Mouse (Mus musculus): ENCODE results near the gene Cfap97d2. TPM values are rescaled to one million over a fixed set of nuclear protein-coding genes. Genes with fewer than 3 reads are reported as not detected.

The Cfap97d2 gene
- polyA plus RNA-seq, 1 experiment: not detected

GRCm38 (mm10) chr8:13694735-13695134, 11.0 kb upstream of the Cfap97d2 start:
- 38% methylated on average over 12 of the region's 12 CpGs for WGBS
- TF ChIP-seq POLR2A (IDR thresholded peaks at IDR 0.05; ENCODE audit: insufficient read depth, low read depth, low read length) (no peak), CTCF (IDR thresholded peaks at IDR 0.05; ENCODE audit: insufficient read depth, low read depth, low read length) (no peak)

GRCm38 (mm10) chr8:13695203-13695867, 10.4 kb upstream of the Cfap97d2 start:
- TF ChIP-seq POLR2A (IDR thresholded peaks at IDR 0.05; ENCODE audit: insufficient read depth, low read depth, low read length): no peak
- TF ChIP-seq CTCF (IDR thresholded peaks at IDR 0.05; ENCODE audit: insufficient read depth, low read depth, low read length): no peak
- 68% methylated on average over 10 of the region's 10 CpGs for WGBS
- peaks cover 30% of the 10 kb centered on the region for H3K4me1 ChIP-seq (ENCODE audit: control insufficient read depth, insufficient read depth, low read length)
- H3K4me3 ChIP-seq (ENCODE audit: insufficient read depth, low read depth, low read length): no peak overlapping the region
- no peak overlapping the region for H3K27ac ChIP-seq (ENCODE audit: insufficient read depth, low read depth, low read length)

More at GRCm38 (mm10) chr8:13694735-13695134, 11.0 kb upstream of the Cfap97d2 start:
- H3K4me3 ChIP-seq (ENCODE audit: insufficient read depth, low read depth, low read length): no peak overlapping the region
- H3K27ac ChIP-seq (ENCODE audit: insufficient read depth, low read depth, low read length): no peak overlapping the region
- peaks cover 30% of the 10 kb centered on the region for H3K4me1 ChIP-seq (ENCODE audit: control insufficient read depth, insufficient read depth, low read length)

GRCm38 (mm10) chr8:13696157-13696556, 9.5 kb upstream of the Cfap97d2 start:
- WGBS: 54% methylated on average over 4 of the region's 4 CpGs
- no peak overlapping the region for H3K4me3 ChIP-seq (ENCODE audit: insufficient read depth, low read depth, low read length)
- no peak overlapping the region for H3K27ac ChIP-seq (ENCODE audit: insufficient read depth, low read depth, low read length)
- no peak for TF ChIP-seq CTCF (IDR thresholded peaks at IDR 0.05; ENCODE audit: insufficient read depth, low read depth, low read length)
- TF ChIP-seq POLR2A (IDR thresholded peaks at IDR 0.05; ENCODE audit: insufficient read depth, low read depth, low read length): no peak
- peaks cover 30% of the 10 kb centered on the region for H3K4me1 ChIP-seq (ENCODE audit: control insufficient read depth, insufficient read depth, low read length)

- TF ChIP-seq CTCF (IDR thresholded peaks at IDR 0.05; ENCODE audit: insufficient read depth, low read depth, low read length): no peak
- no peak for TF ChIP-seq POLR2A (IDR thresholded peaks at IDR 0.05; ENCODE audit: insufficient read depth, low read depth, low read length)
- H3K4me3 ChIP-seq (ENCODE audit: insufficient read depth, low read depth, low read length): no peak overlapping the region
- WGBS: 85% methylated on average over 8 of the region's 8 CpGs
- peaks cover 30% of the 10 kb centered on the region for H3K4me1 ChIP-seq (ENCODE audit: control insufficient read depth, insufficient read depth, low read length)
- H3K27ac ChIP-seq (ENCODE audit: insufficient read depth, low read depth, low read length): no peak overlapping the region
These were observed 8.5 kb upstream of the Cfap97d2 start for GRCm38 (mm10) chr8:13697196-13697595.

- Histone ChIP-seq H3K27ac (ENCODE audit: insufficient read depth, low read depth, low read length) (no peak overlapping the region), H3K4me1 (ENCODE audit: control insufficient read depth, insufficient read depth, low read length) (peaks cover 25% of the 10 kb centered on the region), H3K4me3 (ENCODE audit: insufficient read depth, low read depth, low read length) (no peak overlapping the region)
- TF ChIP-seq CTCF (IDR thresholded peaks at IDR 0.05; ENCODE audit: insufficient read depth, low read depth, low read length): no peak
- TF ChIP-seq POLR2A (IDR thresholded peaks at IDR 0.05; ENCODE audit: insufficient read depth, low read depth, low read length): no peak
- WGBS: 71% methylated on average over 8 of the region's 8 CpGs
These were observed 8.0 kb upstream of the Cfap97d2 start for GRCm38 (mm10) chr8:13697681-13698080.

- WGBS: 77% methylated on average over 3 of the region's 3 CpGs
- Histone ChIP-seq H3K27ac (ENCODE audit: insufficient read depth, low read depth, low read length) (no peak overlapping the region), H3K4me1 (ENCODE audit: control insufficient read depth, insufficient read depth, low read length) (peaks cover 25% of the 10 kb centered on the region), H3K4me3 (ENCODE audit: insufficient read depth, low read depth, low read length) (no peak overlapping the region)
- TF ChIP-seq POLR2A (IDR thresholded peaks at IDR 0.05; ENCODE audit: insufficient read depth, low read depth, low read length) (no peak), CTCF (IDR thresholded peaks at IDR 0.05; ENCODE audit: insufficient read depth, low read depth, low read length) (no peak)
These were observed 7.4 kb upstream of the Cfap97d2 start for GRCm38 (mm10) chr8:13698281-13698680.

GRCm38 (mm10) chr8:13699323-13699949, 6.3 kb upstream of the Cfap97d2 start:
- TF ChIP-seq POLR2A (IDR thresholded peaks at IDR 0.05; ENCODE audit: insufficient read depth, low read depth, low read length) (no peak), CTCF (IDR thresholded peaks at IDR 0.05; ENCODE audit: insufficient read depth, low read depth, low read length) (no peak)
- no peak overlapping the region for H3K27ac ChIP-seq (ENCODE audit: insufficient read depth, low read depth, low read length)
- H3K4me1 ChIP-seq (ENCODE audit: control insufficient read depth, insufficient read depth, low read length): peaks cover 20% of the 10 kb centered on the region
- WGBS: 88% methylated on average over 5 of the region's 5 CpGs
- H3K4me3 ChIP-seq (ENCODE audit: insufficient read depth, low read depth, low read length): no peak overlapping the region

- TF ChIP-seq CTCF (IDR thresholded peaks at IDR 0.05; ENCODE audit: insufficient read depth, low read depth, low read length) (no peak), POLR2A (IDR thresholded peaks at IDR 0.05; ENCODE audit: insufficient read depth, low read depth, low read length) (no peak)
- 76% methylated on average over 4 of the region's 4 CpGs for WGBS
- Histone ChIP-seq H3K27ac (ENCODE audit: insufficient read depth, low read depth, low read length) (no peak overlapping the region), H3K4me3 (ENCODE audit: insufficient read depth, low read depth, low read length) (no peak overlapping the region), H3K4me1 (ENCODE audit: control insufficient read depth, insufficient read depth, low read length) (peaks cover 10% of the 10 kb centered on the region)
These were observed 2.9 kb upstream of the Cfap97d2 start for GRCm38 (mm10) chr8:13702755-13703154.

- H3K4me3 ChIP-seq (ENCODE audit: insufficient read depth, low read depth, low read length): no peak overlapping the region
- H3K4me1 ChIP-seq (ENCODE audit: control insufficient read depth, insufficient read depth, low read length): peaks cover 10% of the 10 kb centered on the region
- no peak overlapping the region for H3K27ac ChIP-seq (ENCODE audit: insufficient read depth, low read depth, low read length)
- 99% methylated on average over 6 of the region's 6 CpGs for WGBS
- TF ChIP-seq POLR2A (IDR thresholded peaks at IDR 0.05; ENCODE audit: insufficient read depth, low read depth, low read length) (no peak), CTCF (IDR thresholded peaks at IDR 0.05; ENCODE audit: insufficient read depth, low read depth, low read length) (no peak)
These were observed 1.9 kb upstream of the Cfap97d2 start for GRCm38 (mm10) chr8:13703756-13704155.

Measured in olfactory bulb, adult 2 months (tissue).